Mouse (Mus musculus): ENCODE measurements around the gene Dda1.

GRCm38 (mm10) chr8:71474785-71475701 lies 6.0 kb downstream of the Dda1 start:
- TF ChIP-seq POLR2A (IDR thresholded peaks at IDR 0.05; ENCODE audit: low read depth, low read length) (no peak), CTCF (IDR thresholded peaks at IDR 0.05; ENCODE audit: extremely low read depth, insufficient read depth, insufficient read length, insufficient replicate concordance) (no peak)
